Mouse (Mus musculus) CH12.LX (cell line): ENCODE measurements around the gene Rsl1. TPM values are rescaled to one million over a fixed set of nuclear protein-coding genes. Genes with fewer than 3 reads are reported as not detected.

Experiments used
- DNase-seq: peaks from one replicate; pipeline ENCODE4 v3.0.0-alpha.2; 2013; ENCODE audit errors: extremely low read depth
- H3K27ac ChIP-seq: 2 replicates; pipeline ENCODE4 v1.5.1; 2012; ENCODE audit warnings: low read depth, mild to moderate bottlenecking, control low read depth, moderate library complexity; ENCODE audit not compliant: insufficient read depth
- H3K27me3 ChIP-seq: replicated peaks from 2 replicates; pipeline ENCODE3; 2012; ENCODE audit warnings: inconsistent platforms
- H3K36me3 ChIP-seq, 2 experiments: replicated peaks in 1 of 2; 2 replicates each; pipeline versions ENCODE3 to v1.6.1; 2012; ENCODE audit warnings: inconsistent platforms in 1 of 2, low read length in 1 of 2, mild to moderate bottlenecking in 1 of 2, mixed read lengths in 1 of 2, moderate library complexity in 1 of 2; ENCODE audit not compliant: control insufficient read depth in 1 of 2, insufficient read depth in 1 of 2
- H3K4me1 ChIP-seq, 2 experiments: 2 replicates each; pipeline ENCODE4 v1.6.1; 2012; ENCODE audit warnings: inconsistent platforms in 1 of 2, moderate library complexity in 1 of 2; ENCODE audit not compliant: insufficient read depth in 2 of 2, control insufficient read depth in 1 of 2
- H3K4me2 ChIP-seq: 2 replicates; pipeline ENCODE4 v1.6.1; 2012; ENCODE audit warnings: low read depth, mild to moderate bottlenecking, control low read depth; ENCODE audit not compliant: poor library complexity, insufficient read depth, severe bottlenecking
- H3K4me3 ChIP-seq, 3 experiments: fragments of 150-350 bp in 1 of 3; sonication (generic) in 1 of 3; replicated peaks in 1 of 3; 2 replicates each; pipeline versions ENCODE3 to v1.5.1; 2011 to 2012; ENCODE audit warnings: low read depth in 2 of 3, low read length in 2 of 3, mild to moderate bottlenecking in 2 of 3, moderate library complexity in 2 of 3, control low read depth in 1 of 3, improper control_type of control experiment in 1 of 3, inconsistent platforms in 1 of 3, mixed read lengths in 1 of 3; ENCODE audit not compliant: poor library complexity in 1 of 3
- H3K79me2 ChIP-seq: replicated peaks from 2 replicates; pipeline ENCODE4 v1.6.1; 2012; ENCODE audit warnings: mild to moderate bottlenecking, moderate library complexity; ENCODE audit not compliant: control insufficient read depth, poor library complexity, insufficient read depth, severe bottlenecking; ENCODE audit errors: extremely low read depth
- H3K9ac ChIP-seq: 2 replicates; pipeline ENCODE4 v1.6.1; 2012; ENCODE audit warnings: low read depth, mild to moderate bottlenecking, control low read depth, moderate library complexity; ENCODE audit not compliant: insufficient read depth
- H3K9me3 ChIP-seq: replicated peaks from 2 replicates; pipeline ENCODE3; 2012; ENCODE audit warnings: low read length, inconsistent platforms, mixed read lengths
- CHD1 ChIP-seq: IDR thresholded peaks from 2 replicates; pipeline ENCODE4 v1.6.1; 2012; ENCODE audit warnings: low read depth, low read length, improper control_type of control experiment, inconsistent platforms
- ETS1 ChIP-seq: conservative IDR thresholded peaks from 2 replicates; pipeline ENCODE4 v1.6.1; 2012; ENCODE audit warnings: low read depth, mild to moderate bottlenecking, inconsistent platforms, low read length, improper control_type of control experiment, moderate library complexity
- HCFC1 ChIP-seq: IDR thresholded peaks from 2 replicates; pipeline ENCODE4 v1.6.1; 2012; ENCODE audit warnings: low read depth, mild to moderate bottlenecking, inconsistent platforms, low read length, improper control_type of control experiment
- IRF4 ChIP-seq: IDR thresholded peaks from 2 replicates; pipeline ENCODE4 v1.6.1; 2014; ENCODE audit warnings: low read depth, mild to moderate bottlenecking, inconsistent platforms, low read length, improper control_type of control experiment
- JUN ChIP-seq: IDR thresholded peaks from 2 replicates; pipeline ENCODE4 v1.6.1; 2011; ENCODE audit warnings: low read depth, mild to moderate bottlenecking, low read length, improper control_type of control experiment, moderate library complexity; ENCODE audit not compliant: insufficient read depth
- JUND ChIP-seq: conservative IDR thresholded peaks from 2 replicates; pipeline ENCODE4 v1.6.1; 2011; ENCODE audit warnings: low read depth, low read length, improper control_type of control experiment
- KAT2A ChIP-seq: IDR thresholded peaks from 2 replicates; pipeline ENCODE4 v1.6.1; 2012; ENCODE audit warnings: low read length, improper control_type of control experiment, inconsistent platforms; ENCODE audit not compliant: insufficient replicate concordance
- MAFK ChIP-seq: IDR thresholded peaks from 2 replicates; pipeline ENCODE4 v1.6.1; 2011; ENCODE audit warnings: low read length, improper control_type of control experiment; ENCODE audit not compliant: insufficient replicate concordance
- MAX ChIP-seq: IDR thresholded peaks from 2 replicates; pipeline ENCODE4 v1.6.1; 2011; ENCODE audit warnings: low read length, improper control_type of control experiment
- MEF2A ChIP-seq: IDR thresholded peaks from 2 replicates; pipeline ENCODE4 v1.6.1; 2014; ENCODE audit warnings: low read depth, mild to moderate bottlenecking, inconsistent platforms, low read length, improper control_type of control experiment, borderline replicate concordance
- MYC ChIP-seq: IDR thresholded peaks from 2 replicates; pipeline ENCODE4 v1.6.1; 2011; ENCODE audit warnings: low read depth, mild to moderate bottlenecking, improper control_type of control experiment, low read length
- NELFE ChIP-seq: IDR thresholded peaks from 2 replicates; pipeline ENCODE4 v1.6.1; 2011; ENCODE audit warnings: low read depth, low read length, improper control_type of control experiment
- NRF1 ChIP-seq: IDR thresholded peaks from 2 replicates; pipeline ENCODE4 v1.6.1; 2014; ENCODE audit warnings: low read depth, mild to moderate bottlenecking, inconsistent platforms, low read length, improper control_type of control experiment, moderate library complexity
- PAX5 ChIP-seq: IDR thresholded peaks from 2 replicates; pipeline ENCODE4 v1.6.1; 2012; ENCODE audit warnings: low read length, inconsistent platforms, mixed read lengths
- POLR2AphosphoS2 ChIP-seq: IDR thresholded peaks from 2 replicates; pipeline ENCODE4 v1.6.1; 2011; ENCODE audit warnings: low read depth, low read length, improper control_type of control experiment
- RAD21 ChIP-seq: IDR thresholded peaks from 2 replicates; pipeline ENCODE4 v1.6.1; 2011; ENCODE audit warnings: low read depth, mild to moderate bottlenecking, low read length, improper control_type of control experiment, moderate library complexity
- SMC3 ChIP-seq: IDR thresholded peaks from 2 replicates; pipeline ENCODE4 v1.6.1; 2011; ENCODE audit warnings: low read depth, low read length, improper control_type of control experiment
- TBP ChIP-seq: conservative IDR thresholded peaks from 2 replicates; pipeline ENCODE4 v1.6.1; 2011; ENCODE audit warnings: low read depth, low read length, improper control_type of control experiment
- TCF12 ChIP-seq: IDR thresholded peaks from 2 replicates; pipeline ENCODE4 v1.6.1; 2014; ENCODE audit warnings: low read depth, mild to moderate bottlenecking, inconsistent platforms, low read length, improper control_type of control experiment
- UBTF ChIP-seq: IDR thresholded peaks from 2 replicates; pipeline ENCODE4 v1.6.1; 2012; ENCODE audit warnings: low read depth, mild to moderate bottlenecking, inconsistent platforms, low read length, improper control_type of control experiment, moderate library complexity
- ZMIZ1 ChIP-seq: IDR thresholded peaks from 2 replicates; pipeline ENCODE4 v1.6.1; 2012; ENCODE audit warnings: low read depth, mild to moderate bottlenecking, inconsistent platforms, low read length, improper control_type of control experiment
- dilution Hi-C: fragments of 300-500 bp; cut with MboI; formaldehyde crosslinking; loops from 2 replicates; pipeline ENCODE4 v1.14.3; 2020; ENCODE audit warnings: low sequenced_read_pairs; ENCODE audit not compliant: extremely low pct_unique_long_range_greater_than_20kb, extremely low pct_ligation_motif_present
- in situ Hi-C: fragments of 300-500 bp; cut with MboI; formaldehyde crosslinking; loops from 3 replicates; pipeline ENCODE4 v1.14.3; 2019; ENCODE audit warnings: low sequenced_read_pairs, low pct_ligation_motif_present, low pct_unique_long_range_greater_than_20kb, mixed read lengths
- polyA plus RNA-seq: library from polyadenylated mRNA; unstranded; fragments of >175 nt; gene quantifications from 2 replicates; pipeline ENCODE4 v1.2.1, GENCODE M21; 2012; ENCODE audit warnings: low read depth; ENCODE audit not compliant: insufficient read length
- total RNA-seq, 2 experiments: library from RNA; depleted of rRNA; stranded (reverse); fragments of 300-350 nt in 1 of 2; fragments of >200 nt in 1 of 2; gene quantifications; 2 replicates each; pipeline ENCODE4 v1.2.3; 2012 to 2014

Gene Rsl1
- total and polyA plus RNA-seq, 3 experiments = 7.4 to 16.0 (median 10.7) TPM

DNA sequence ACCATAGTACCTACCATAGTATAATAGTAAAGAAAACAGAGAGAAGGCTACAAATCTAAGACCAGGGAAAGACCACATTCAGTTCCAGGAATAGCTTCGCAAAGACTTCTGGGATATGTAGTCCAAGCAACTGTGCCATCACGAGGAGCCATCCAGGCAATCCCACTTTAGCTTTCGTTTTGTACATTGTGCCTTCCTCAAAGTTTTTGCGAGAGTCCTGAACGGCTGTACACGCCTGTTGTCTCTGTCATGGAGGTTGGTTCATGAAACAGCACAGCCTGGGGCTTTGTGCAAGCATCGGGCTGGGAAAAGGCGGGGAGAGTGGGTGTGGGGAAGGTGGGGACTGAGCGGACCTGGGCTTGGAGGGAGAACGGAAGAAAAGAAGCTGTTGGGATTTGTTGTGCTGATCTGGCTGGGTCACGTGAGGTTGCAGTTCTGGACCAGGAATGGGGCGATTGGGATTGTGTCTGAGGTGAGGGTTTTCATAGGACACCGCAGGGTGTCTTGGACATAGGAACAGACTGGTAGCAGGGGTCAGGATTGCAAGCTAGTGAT is 21.4 kb downstream of the Rsl1 start, which contains the start of gene Zfp455 (continued):
- TF ChIP-seq NELFE (no peak), MEF2A (no peak), JUND (no peak), POLR2AphosphoS2 (no peak), SMC3 (no peak), MAX (peak; percentile 63), RAD21 (no peak), ZMIZ1 (no peak), CHD1 (no peak), IRF4 (0 out of 2 replicates have a peak, but pooled peaks have one; percentile 31), TBP (no peak)

DNA sequence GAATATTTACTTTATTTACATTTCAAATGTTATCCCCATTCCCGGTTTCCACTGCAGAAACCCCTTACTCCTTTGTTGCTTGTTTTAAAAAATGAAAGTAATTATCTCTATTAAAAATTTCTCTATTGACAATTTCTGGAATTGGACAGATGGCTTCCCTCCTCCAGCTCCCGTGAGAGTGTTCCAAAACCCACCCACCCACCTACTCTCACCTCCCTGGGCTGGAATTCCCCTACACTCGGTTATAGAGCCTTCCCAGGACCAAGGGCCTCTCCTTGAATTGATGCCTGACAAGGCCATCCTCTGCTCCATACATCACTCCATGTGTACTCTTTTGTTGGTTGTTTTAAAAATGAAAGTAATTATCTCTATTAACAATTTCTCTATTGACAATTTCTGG is 28.7 kb downstream of the Rsl1 start:
- Histone ChIP-seq H3K4me1 (no peaks in the 10 kb centered on the region), H3K9me3 (no peaks in the 10 kb centered on the region), H3K9ac (no peak overlapping the region), H3K27me3 (no peaks in the 10 kb centered on the region), H3K27ac (no peak overlapping the region), H3K79me2 (no peaks in the 10 kb centered on the region), H3K4me3 (no peak overlapping the region), H3K36me3 (peaks cover 9 to 26% of the 10 kb centered on the region in 2 experiments), H3K4me2 (no peak overlapping the region)
- in situ Hi-C loops (no loop called here), dilution Hi-C loops (no loop called here)
- TF ChIP-seq TBP (no peak), NRF1 (no peak), MYC (no peak), RAD21 (no peak), PAX5 (no peak), KAT2A (no peak), TCF12 (no peak), ETS1 (no peak), HCFC1 (no peak), JUN (no peak), MAFK (no peak), MEF2A (no peak), UBTF (no peak)
- DNase-seq = no peak
